Mouse (Mus musculus) intestine, postnatal 0 days (tissue): Measurements from ENCODE around the gene Ccne1. TPM values are rescaled to one million over a fixed set of nuclear protein-coding genes. Genes with fewer than 3 reads are reported as not detected.
"Not testable (repeated sequence)": the region's sequence is repeated elsewhere in the genome, so short reads cannot be mapped to it uniquely, and the experiment has no call there.

Experiments
- ATAC-seq: fragments of 200-750 bp; cut with Nextera tagmentation; 2 replicates; pipeline ENCODE4 v1.8.0; 2017; ENCODE audit warnings: mild to moderate bottlenecking, moderate TSS enrichment, moderate library complexity
- H3K27ac ChIP-seq: fragments of 300-500 bp; sonication (generic); 2 replicates; pipeline ENCODE4 v1.5.1; 2014; ENCODE audit warnings: mild to moderate bottlenecking, low read depth, low read length, moderate library complexity
- H3K27me3 ChIP-seq: fragments of 300-500 bp; sonication (generic); replicated peaks from 2 replicates; pipeline ENCODE4 v1.6.1; 2014; ENCODE audit warnings: low read length, mixed read lengths; ENCODE audit not compliant: control insufficient read depth, insufficient read depth
- H3K36me3 ChIP-seq: fragments of 300-500 bp; sonication (generic); 2 replicates; pipeline ENCODE4 v1.6.1; 2014; ENCODE audit warnings: mild to moderate bottlenecking, moderate library complexity; ENCODE audit not compliant: control insufficient read depth, insufficient read depth
- H3K4me1 ChIP-seq: fragments of 300-500 bp; sonication (generic); replicated peaks from 2 replicates; pipeline ENCODE4 v1.6.1; 2014; ENCODE audit warnings: antibody characterized with exemption, low read length, mixed read lengths; ENCODE audit not compliant: control insufficient read depth, insufficient read depth
- H3K4me2 ChIP-seq: fragments of 300-500 bp; sonication (generic); replicated peaks from 2 replicates; pipeline ENCODE4 v1.6.1; 2014; ENCODE audit warnings: low read depth, mild to moderate bottlenecking, moderate library complexity
- H3K4me3 ChIP-seq: fragments of 300-500 bp; sonication (generic); 2 replicates; pipeline ENCODE4 v1.5.1; 2014; ENCODE audit warnings: low read depth, low read length
- H3K9ac ChIP-seq: fragments of 300-500 bp; sonication (generic); 2 replicates; pipeline ENCODE4 v1.6.1; 2014; ENCODE audit warnings: mild to moderate bottlenecking, low read depth, low read length
- H3K9me3 ChIP-seq: fragments of 300-500 bp; sonication (generic); 2 replicates; pipeline ENCODE4 v1.6.1; 2016; ENCODE audit warnings: mixed run types; ENCODE audit not compliant: control insufficient read depth
- CTCF ChIP-seq: sonication (generic); IDR thresholded peaks from 2 replicates; pipeline ENCODE4 v1.5.1; 2016; ENCODE audit warnings: low read depth, mild to moderate bottlenecking, control low read depth, antibody characterized with exemption, moderate library complexity
- WGBS: fragments of 180-500 bp; shearing (Covaris S2); extraction: QIAGEN DNeasy Blood & Tissue Kit; methylation state at CpG from one replicate; pipeline ENCODE4 v1.1.7; 2014; 5-methylcytosine and 5-hydroxymethylcytosine counted together
- polyA plus RNA-seq: library from polyadenylated mRNA; unstranded; fragments of >200 nt; fragmentation: Nextera tagmentation; extraction: Ambion mirVana; gene quantifications from 2 replicates; pipeline ENCODE4 v1.2.1, GENCODE M21; 2015

The Ccne1 gene
- polyA plus RNA-seq, 1 experiment from 2014 or later, result 12.0 TPM

GRCm38 (mm10) chr7:38125565-38126159 lies 18.3 kb upstream of the Ccne1 start:
- Histone ChIP-seq H3K36me3 (no peaks in the 10 kb centered on the region), H3K9ac (no peak overlapping the region), H3K4me1 (no peaks in the 10 kb centered on the region), H3K27ac (no peak overlapping the region), H3K9me3 (no peaks in the 10 kb centered on the region), H3K4me3 (no peak overlapping the region), H3K4me2 (no peak overlapping the region), H3K27me3 (no peaks in the 10 kb centered on the region)
- WGBS, result 81% methylated on average over 12 of the region's 12 CpGs
- no peak for TF ChIP-seq CTCF
- ATAC-seq, result no peak

GRCm38 (mm10) chr7:38124164-38124563 lies 16.8 kb upstream of the Ccne1 start:
- H3K9me3 ChIP-seq, H3K9ac ChIP-seq, H3K27me3 ChIP-seq, H3K36me3 ChIP-seq, H3K4me2 ChIP-seq, ATAC-seq, H3K27ac ChIP-seq, H3K4me1 ChIP-seq, H3K4me3 ChIP-seq: not testable (repeated sequence)
- WGBS, result 80% methylated on average over 2 of the region's 2 CpGs

DNA sequence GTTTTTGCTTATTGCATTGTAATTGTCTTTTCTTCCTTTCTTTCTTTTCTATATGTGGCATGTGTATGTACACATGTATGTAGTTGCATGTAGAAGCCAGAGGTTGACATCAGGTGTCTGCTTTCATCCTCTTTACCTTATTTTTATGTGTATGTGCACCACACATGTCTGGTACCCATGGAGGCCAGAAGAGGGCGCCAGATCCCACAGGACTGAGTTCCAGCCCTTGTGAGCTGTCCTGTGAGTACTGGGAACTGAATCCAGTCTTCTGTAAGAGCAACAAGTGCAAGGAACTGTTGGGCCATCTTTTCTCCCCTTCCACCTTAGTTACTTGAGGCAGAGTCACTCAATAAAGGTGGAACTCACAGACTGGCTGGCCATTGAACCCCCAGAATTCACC lies 11.3 kb upstream of the Ccne1 start:
- no peak for ATAC-seq
- no peaks in the 10 kb centered on the region for H3K36me3 ChIP-seq
- no peak overlapping the region for H3K4me2 ChIP-seq
- no peak overlapping the region for H3K4me3 ChIP-seq
- H3K27ac ChIP-seq, result no peak overlapping the region
- no peaks in the 10 kb centered on the region for H3K4me1 ChIP-seq
- no peak overlapping the region for H3K9ac ChIP-seq
- no peaks in the 10 kb centered on the region for H3K9me3 ChIP-seq
- 0 out of 2 replicates have a peak, but pooled peaks have one; percentile 19 for TF ChIP-seq CTCF
- 8% methylated on average over 1 of the region's 1 CpGs for WGBS
- H3K27me3 ChIP-seq, result no peaks in the 10 kb centered on the region

DNA sequence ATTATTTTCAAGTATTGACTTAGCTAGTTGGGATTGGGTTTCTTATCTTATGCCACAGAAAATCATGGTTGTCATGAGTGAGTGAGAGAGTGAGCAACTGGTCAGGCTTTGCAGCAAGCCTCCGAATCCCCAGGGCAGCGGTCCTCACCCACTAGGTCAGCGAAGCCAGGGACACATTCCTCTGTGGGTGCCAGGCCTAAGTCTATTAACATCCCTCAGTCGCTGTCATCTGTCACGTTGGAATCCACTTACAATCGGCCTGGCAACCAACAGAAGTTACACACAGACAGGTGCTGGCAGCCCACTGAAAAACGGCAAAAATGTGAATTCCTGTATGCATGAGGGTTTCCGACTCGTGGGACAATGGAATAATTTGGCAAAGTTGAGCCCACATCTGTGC lies 5.1 kb upstream of the Ccne1 start:
- H3K36me3 ChIP-seq, result no peaks in the 10 kb centered on the region
- WGBS, result 84% methylated on average over 9 of the region's 9 CpGs
- no peak overlapping the region for H3K4me3 ChIP-seq
- no peak overlapping the region for H3K9ac ChIP-seq
- H3K4me2 ChIP-seq, result no peak overlapping the region
- no peaks in the 10 kb centered on the region for H3K27me3 ChIP-seq
- ATAC-seq, result no peak
- no peak overlapping the region for H3K27ac ChIP-seq
- TF ChIP-seq CTCF, result no peak
- H3K4me1 ChIP-seq, result 0 out of 2 replicates have a peak, but pooled peaks cover 9% of the 10 kb centered on the region
- H3K9me3 ChIP-seq, result no peaks in the 10 kb centered on the region

DNA sequence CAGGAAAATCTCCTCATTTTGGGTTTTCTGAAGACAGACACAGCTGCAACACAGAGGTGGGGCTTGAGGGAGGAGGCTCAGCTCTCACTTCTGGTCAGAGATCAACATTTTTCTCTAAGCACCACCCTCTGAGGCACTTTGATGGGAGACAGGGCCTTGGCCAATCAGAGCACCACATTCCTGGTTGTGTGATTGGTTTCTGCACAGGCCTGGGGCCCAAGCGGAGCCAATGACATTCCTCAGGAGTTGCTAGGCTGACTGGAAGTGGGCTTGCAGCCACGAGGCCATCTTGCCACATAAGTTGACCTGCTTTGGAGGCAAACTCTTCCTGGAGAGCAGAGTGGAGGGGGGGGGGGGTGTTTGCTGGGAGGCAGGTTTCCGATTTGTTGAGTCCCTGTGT lies 4.7 kb upstream of the Ccne1 start:
- Histone ChIP-seq H3K4me3 (no peak overlapping the region), H3K27ac (no peak overlapping the region), H3K4me1 (0 out of 2 replicates have a peak, but pooled peaks cover 9% of the 10 kb centered on the region), H3K9me3 (no peaks in the 10 kb centered on the region), H3K27me3 (no peaks in the 10 kb centered on the region), H3K4me2 (no peak overlapping the region), H3K36me3 (no peaks in the 10 kb centered on the region), H3K9ac (no peak overlapping the region)
- 40% methylated on average over 3 of the region's 3 CpGs for WGBS
- ATAC-seq, result peak; percentile 46
- TF ChIP-seq CTCF, result no peak

DNA sequence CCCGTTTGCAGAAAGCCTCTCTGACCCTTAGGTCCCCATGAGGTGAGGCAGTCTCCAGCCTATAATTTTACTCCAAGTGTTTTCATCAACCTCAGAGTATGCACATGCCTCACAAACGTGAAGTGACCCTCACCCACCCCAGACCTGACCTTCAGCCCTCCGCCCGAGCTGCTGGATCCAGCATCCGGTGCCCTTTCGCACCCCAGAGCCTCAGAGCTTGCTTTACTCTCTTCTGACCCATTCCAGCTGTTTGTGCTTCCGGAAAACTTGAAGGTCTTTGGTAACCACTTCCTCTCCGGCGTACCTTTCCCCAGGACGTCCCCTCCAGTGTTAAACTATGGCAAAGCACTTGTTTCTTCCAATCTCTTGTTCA lies 912 bp upstream of the Ccne1 start:
- no peak for ATAC-seq
- no peaks in the 10 kb centered on the region for H3K36me3 ChIP-seq
- no peak overlapping the region for H3K9ac ChIP-seq
- H3K27ac ChIP-seq, result no peak overlapping the region; the same call in 1 of the 2 replicates
- H3K4me2 ChIP-seq, result peak overlapping the region; percentile 96
- 30% methylated on average over 10 of the region's 10 CpGs for WGBS
- peak overlapping the region; percentile 77 for H3K4me3 ChIP-seq
- no peaks in the 10 kb centered on the region for H3K27me3 ChIP-seq
- H3K4me1 ChIP-seq, result 0 out of 2 replicates have a peak, but pooled peaks cover 9% of the 10 kb centered on the region
- no peak for TF ChIP-seq CTCF
- no peaks in the 10 kb centered on the region for H3K9me3 ChIP-seq
